In the genomic region with DNA sequence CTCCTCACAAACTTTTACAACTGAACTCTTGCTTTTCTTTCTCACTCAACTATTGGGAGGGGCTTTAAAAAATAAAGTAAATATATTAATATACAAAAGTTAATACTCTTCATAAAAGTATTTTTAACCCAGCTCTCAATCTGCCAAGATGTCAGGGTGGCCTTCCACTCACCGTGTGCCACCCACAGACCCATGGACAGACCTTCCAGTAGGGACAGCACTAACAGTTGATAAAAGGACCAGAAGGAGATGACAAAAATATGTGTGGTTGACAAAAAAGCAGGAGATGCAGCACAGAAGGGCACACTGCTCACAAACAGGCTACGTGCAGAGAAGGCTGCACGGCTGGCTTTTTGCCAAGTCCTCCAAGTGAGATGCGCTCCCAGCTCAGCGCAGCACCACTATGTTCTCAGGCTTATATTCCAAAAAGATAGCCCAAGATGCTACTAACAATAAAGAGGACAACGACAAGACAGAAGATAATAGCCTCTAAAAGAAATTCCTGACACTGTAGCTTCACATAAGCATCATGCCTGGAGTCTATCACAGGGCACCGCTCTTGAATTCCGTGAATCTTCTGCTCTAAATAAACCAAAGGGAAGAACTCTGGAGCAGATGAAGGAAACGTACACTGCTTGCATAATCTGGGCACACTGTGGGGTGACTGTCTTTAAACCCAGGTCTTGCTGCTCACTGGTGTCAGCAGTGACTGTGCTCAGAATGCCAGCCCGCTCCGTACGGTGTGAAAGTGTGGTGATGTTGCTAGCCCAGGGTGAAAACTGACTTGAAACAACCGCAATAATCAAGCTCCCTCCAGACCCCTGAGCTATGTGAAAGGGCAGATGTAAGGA, we compare ENCODE assay signal across 10 mouse cellular contexts.
DNase-seq lines count a peak whose midpoint lies in the region; ATAC-seq and TF ChIP-seq lines count a peak whose summit lies in the region.
"Had no signal": no experiment of that assay in that cellular context is flagged by ENCODE, and none has a peak within 500 bp of the region (broad histone marks: within the 10 kb centered on the region; RNA-seq: fewer than 3 reads in every experiment).

No protein-coding gene starts in this region.

- 59% methylated on average over 13 of the region's 13 CpGs for WGBS in lung, embryonic 16.5 days
- WGBS in lung, postnatal 0 days, result 59% methylated on average over 13 of the region's 13 CpGs

- DNase-seq in adrenal gland, postnatal 25 days, result peak; percentile 41
- DNase-seq in adrenal gland, adult 8-10 months, result no peak
- DNase-seq in lung, postnatal 0 days (ENCODE audit: low spot score), result no peak
- DNase-seq in cerebellum, postnatal 14 days, result peak; percentile 86 to 88
- peak; percentile 61 for DNase-seq in heart, postnatal 4 days

- no peak overlapping the region for H3K4me3 ChIP-seq in lung, embryonic 16.5 days (ENCODE audit: low read length)
- H3K4me3 ChIP-seq in lung, postnatal 0 days (ENCODE audit: low read depth, low read length), result no peak overlapping the region
- H3K4me3 ChIP-seq: erythroblast, embryonic 14.5 days; midbrain, embryonic 13.5 days had no signal

- H3K4me1 ChIP-seq in lung, embryonic 16.5 days (replicated peaks; ENCODE audit: control insufficient read depth, insufficient read depth, low read length), result peaks cover 17% of the 10 kb centered on the region
- peaks cover 4% of the 10 kb centered on the region for H3K4me1 ChIP-seq in lung, postnatal 0 days (ENCODE audit: insufficient read depth, low read depth, low read length)

- no peak overlapping the region for H3K9ac ChIP-seq in lung, embryonic 16.5 days (ENCODE audit: low read length)
- no peak overlapping the region for H3K9ac ChIP-seq in lung, postnatal 0 days (replicated peaks; ENCODE audit: low read depth)
- H3K9ac ChIP-seq: midbrain, embryonic 13.5 days had no signal

- H3K36me3 ChIP-seq in lung, embryonic 16.5 days (ENCODE audit: control insufficient read depth, insufficient read depth, low read length), result no peaks in the 10 kb centered on the region
- H3K36me3 ChIP-seq in lung, postnatal 0 days (ENCODE audit: insufficient read depth, low read length), result no peaks in the 10 kb centered on the region
- H3K36me3 ChIP-seq: midbrain, embryonic 13.5 days had no signal

- no peaks in the 10 kb centered on the region for H3K27me3 ChIP-seq in lung, embryonic 16.5 days (ENCODE audit: control insufficient read depth, insufficient read depth, low read depth, low read length)
- H3K27me3 ChIP-seq in lung, postnatal 0 days (replicated peaks; ENCODE audit: insufficient read depth, low read length), result no peaks in the 10 kb centered on the region
- H3K27me3 ChIP-seq: midbrain, embryonic 13.5 days had no signal

- H3K27ac ChIP-seq in lung, embryonic 16.5 days (ENCODE audit: low read length), result peak overlapping the region; percentile 10; the same call in 1 of the 2 replicates
- H3K27ac ChIP-seq in lung, postnatal 0 days (ENCODE audit: low read length), result no peak overlapping the region
- H3K27ac ChIP-seq: midbrain, embryonic 13.5 days had no signal

- no peak; the same call in 1 of the 2 replicates for ATAC-seq in lung, embryonic 16.5 days (ENCODE audit: low read depth)
- ATAC-seq in lung, postnatal 0 days, result no peak
- ATAC-seq in erythroid progenitor cell, adult 5-6 weeks (replicated peaks; ENCODE audit: low FRiP score, poor library complexity, severe bottlenecking), result no peak
- ATAC-seq in megakaryocyte progenitor cell, adult 5-6 weeks (replicated peaks; ENCODE audit: poor library complexity), result no peak; the same call in 1 of the 2 replicates
- ATAC-seq: midbrain, embryonic 13.5 days had no signal

- H3K4me2 ChIP-seq in lung, embryonic 16.5 days (ENCODE audit: low read depth, low read length), result no peak overlapping the region
- no peak overlapping the region for H3K4me2 ChIP-seq in lung, postnatal 0 days (replicated peaks; ENCODE audit: low read depth, low read length)
- H3K4me2 ChIP-seq: midbrain, embryonic 13.5 days had no signal

- H3K9me3 ChIP-seq in lung, embryonic 16.5 days (ENCODE audit: control insufficient read depth, low read length), result no peaks in the 10 kb centered on the region
- H3K9me3 ChIP-seq in lung, postnatal 0 days (ENCODE audit: low read length), result no peaks in the 10 kb centered on the region
- H3K9me3 ChIP-seq: midbrain, embryonic 13.5 days had no signal

- TF ChIP-seq CTCF in lung, postnatal 0 days (IDR thresholded peaks at IDR 0.05), result no peak

- TF ChIP-seq EP300 in lung, postnatal 0 days (IDR thresholded peaks at IDR 0.05), result no peak

Comparison
In these comparisons a context has a peak if more than half of its experiments do, and no peak if none do; other contexts are left out.
1. DNase-seq: peak in adrenal gland, postnatal 25 days (single experiment), cerebellum, postnatal 14 days (2 of 2) and heart, postnatal 4 days (single experiment); none in adrenal gland, adult 8-10 months (single experiment) and lung, postnatal 0 days (single experiment).